Mouse (Mus musculus) forebrain, embryonic 14.5 days (tissue): Measurements from ENCODE around the gene Ccr10. TPM values are rescaled to one million over a fixed set of nuclear protein-coding genes. Genes with fewer than 3 reads are reported as not detected.

Experiments used
- ATAC-seq: fragments of 200-750 bp; cut with Nextera tagmentation; 2 replicates; pipeline ENCODE4 v1.8.0; 2017; ENCODE audit warnings: mild to moderate bottlenecking, moderate library complexity
- DNase-seq: peaks from one replicate; pipeline ENCODE4 v3.0.0-alpha.2; 2015; ENCODE audit warnings: low spot score
- H3K27ac ChIP-seq: fragments of 300-500 bp; sonication (generic); 2 replicates; pipeline ENCODE4 v1.5.1; 2014; ENCODE audit warnings: low read depth, mild to moderate bottlenecking, control low read depth, low read length, moderate library complexity
- H3K27me3 ChIP-seq: fragments of 300-500 bp; sonication (generic); replicated peaks from 2 replicates; pipeline ENCODE4 v1.6.1; 2014; ENCODE audit warnings: low read length, control low read depth, mixed read lengths; ENCODE audit not compliant: control insufficient read depth, insufficient read depth
- H3K36me3 ChIP-seq: fragments of 300-500 bp; sonication (generic); 2 replicates; pipeline ENCODE4 v1.6.1; 2014; ENCODE audit warnings: low read length, control low read depth; ENCODE audit not compliant: control insufficient read depth, insufficient read depth
- H3K4me1 ChIP-seq: fragments of 300-500 bp; sonication (generic); 2 replicates; pipeline ENCODE4 v1.6.1; 2014; ENCODE audit warnings: antibody characterized with exemption, low read length, control low read depth; ENCODE audit not compliant: control insufficient read depth, insufficient read depth
- H3K4me2 ChIP-seq: fragments of 300-500 bp; sonication (generic); 2 replicates; pipeline ENCODE4 v1.6.1; 2014; ENCODE audit warnings: mild to moderate bottlenecking, control low read depth, low read length
- H3K4me3 ChIP-seq: fragments of 300-500 bp; sonication (generic); 2 replicates; pipeline ENCODE4 v1.5.1; 2014; ENCODE audit warnings: low read depth, low read length, control low read depth
- H3K9ac ChIP-seq: fragments of 300-500 bp; sonication (generic); 2 replicates; pipeline ENCODE4 v1.6.1; 2014; ENCODE audit warnings: mild to moderate bottlenecking, low read length, control low read depth, moderate library complexity
- H3K9me3 ChIP-seq: fragments of 300-500 bp; sonication (generic); replicated peaks from 2 replicates; pipeline ENCODE4 v1.6.1; 2016; ENCODE audit warnings: low read length, control low read depth, mixed read lengths; ENCODE audit not compliant: control insufficient read depth
- WGBS: fragments of 180-500 bp; shearing (Covaris S2); extraction: QIAGEN DNeasy Blood & Tissue Kit; methylation state at CpG from one replicate; pipeline ENCODE4 v1.1.7; 2014; 5-methylcytosine and 5-hydroxymethylcytosine counted together
- polyA plus RNA-seq: library from polyadenylated mRNA; unstranded; fragments of >200 nt; fragmentation: Nextera tagmentation; extraction: Ambion mirVana; gene quantifications from 2 replicates; pipeline ENCODE4 v1.2.1, GENCODE M21; 2014

Ccr10 gene
- polyA plus RNA-seq, 1 experiment from 2014 or later: 0.10 TPM

DNA sequence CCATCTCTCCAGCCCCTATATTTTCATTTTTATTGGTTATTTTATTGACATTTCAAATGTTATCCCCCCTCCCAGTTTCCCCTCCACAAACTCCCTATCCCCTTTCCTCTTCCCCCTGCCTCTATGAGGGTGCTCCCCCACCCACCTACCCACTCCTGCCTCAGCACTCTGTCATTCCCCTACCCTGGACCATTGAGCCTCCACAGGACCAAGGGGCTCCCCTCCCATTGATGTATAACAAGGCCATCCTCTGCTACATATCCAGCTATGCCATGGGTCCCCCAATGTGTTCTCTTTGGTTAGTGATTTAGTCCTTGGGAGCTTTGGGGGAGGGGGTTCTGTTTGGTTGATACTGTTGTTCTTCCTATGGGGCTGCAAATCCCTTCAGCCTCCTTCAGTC is 20.6 kb downstream of the Ccr10 start:
- Histone ChIP-seq H3K4me3 (no peak overlapping the region), H3K9ac (no peak overlapping the region), H3K27me3 (no peaks in the 10 kb centered on the region), H3K36me3 (no peaks in the 10 kb centered on the region), H3K27ac (no peak overlapping the region), H3K4me2 (no peak overlapping the region), H3K9me3 (no peaks in the 10 kb centered on the region), H3K4me1 (no peaks in the 10 kb centered on the region; the same call in 1 of the 2 replicates)
- ATAC-seq (no peak), DNase-seq (no peak)

DNA sequence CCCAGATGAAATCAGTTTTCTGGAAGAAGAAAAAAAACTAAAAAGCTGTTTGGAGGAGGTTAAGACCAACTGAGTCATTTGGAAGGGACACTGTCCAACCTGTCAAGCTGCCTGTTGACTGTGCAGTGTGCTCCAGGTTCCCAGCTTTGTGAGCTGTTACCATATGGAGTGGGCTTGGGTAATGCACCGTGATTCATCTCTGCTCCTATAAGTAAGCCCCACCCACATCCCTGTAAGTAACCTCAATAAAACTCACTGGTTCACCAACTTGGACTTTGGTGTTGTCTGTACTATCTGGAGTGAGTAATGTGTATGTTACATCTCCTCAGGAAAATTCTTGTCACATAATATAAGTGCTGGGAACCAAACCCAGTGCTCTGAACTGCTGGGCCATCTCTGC is 22.4 kb downstream of the Ccr10 start:
- H3K4me1 ChIP-seq: peaks cover 4% of the 10 kb centered on the region
- no peaks in the 10 kb centered on the region for H3K27me3 ChIP-seq
- H3K9me3 ChIP-seq: no peaks in the 10 kb centered on the region
- H3K9ac ChIP-seq: no peak overlapping the region
- DNase-seq (no peak), ATAC-seq (no peak)
- WGBS: 88% methylated on average over 1 of the region's 1 CpGs
- H3K36me3 ChIP-seq: no peaks in the 10 kb centered on the region
- H3K27ac ChIP-seq: no peak overlapping the region
- H3K4me3 ChIP-seq: no peak overlapping the region
- no peak overlapping the region for H3K4me2 ChIP-seq

DNA sequence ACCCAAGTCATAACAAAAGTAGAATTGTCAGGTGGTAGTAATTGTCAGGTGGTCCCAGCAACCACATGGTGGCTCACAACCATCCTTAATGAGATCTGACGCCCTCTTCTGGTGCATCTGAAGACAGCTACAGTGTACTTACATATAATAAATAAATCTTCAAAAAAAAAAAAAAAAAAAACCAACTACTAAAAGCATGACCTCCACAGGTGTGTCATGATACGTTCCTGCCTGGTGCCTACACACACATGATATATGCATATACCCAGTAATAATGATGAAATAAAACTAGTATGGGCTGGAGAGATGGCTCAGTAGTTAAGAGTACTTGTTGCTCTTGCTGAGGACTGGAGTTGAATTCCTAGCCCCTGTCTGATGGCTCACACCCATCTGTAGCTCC is 24.2 kb downstream of the Ccr10 start:
- Histone ChIP-seq H3K9me3 (no peaks in the 10 kb centered on the region), H3K27me3 (no peaks in the 10 kb centered on the region), H3K4me3 (no peak overlapping the region), H3K9ac (no peak overlapping the region), H3K4me1 (peaks cover 7% of the 10 kb centered on the region), H3K27ac (no peak overlapping the region), H3K4me2 (no peak overlapping the region), H3K36me3 (no peaks in the 10 kb centered on the region)
- DNase-seq (no peak), ATAC-seq (no peak)
- WGBS: 33% methylated on average over 2 of the region's 2 CpGs

DNA sequence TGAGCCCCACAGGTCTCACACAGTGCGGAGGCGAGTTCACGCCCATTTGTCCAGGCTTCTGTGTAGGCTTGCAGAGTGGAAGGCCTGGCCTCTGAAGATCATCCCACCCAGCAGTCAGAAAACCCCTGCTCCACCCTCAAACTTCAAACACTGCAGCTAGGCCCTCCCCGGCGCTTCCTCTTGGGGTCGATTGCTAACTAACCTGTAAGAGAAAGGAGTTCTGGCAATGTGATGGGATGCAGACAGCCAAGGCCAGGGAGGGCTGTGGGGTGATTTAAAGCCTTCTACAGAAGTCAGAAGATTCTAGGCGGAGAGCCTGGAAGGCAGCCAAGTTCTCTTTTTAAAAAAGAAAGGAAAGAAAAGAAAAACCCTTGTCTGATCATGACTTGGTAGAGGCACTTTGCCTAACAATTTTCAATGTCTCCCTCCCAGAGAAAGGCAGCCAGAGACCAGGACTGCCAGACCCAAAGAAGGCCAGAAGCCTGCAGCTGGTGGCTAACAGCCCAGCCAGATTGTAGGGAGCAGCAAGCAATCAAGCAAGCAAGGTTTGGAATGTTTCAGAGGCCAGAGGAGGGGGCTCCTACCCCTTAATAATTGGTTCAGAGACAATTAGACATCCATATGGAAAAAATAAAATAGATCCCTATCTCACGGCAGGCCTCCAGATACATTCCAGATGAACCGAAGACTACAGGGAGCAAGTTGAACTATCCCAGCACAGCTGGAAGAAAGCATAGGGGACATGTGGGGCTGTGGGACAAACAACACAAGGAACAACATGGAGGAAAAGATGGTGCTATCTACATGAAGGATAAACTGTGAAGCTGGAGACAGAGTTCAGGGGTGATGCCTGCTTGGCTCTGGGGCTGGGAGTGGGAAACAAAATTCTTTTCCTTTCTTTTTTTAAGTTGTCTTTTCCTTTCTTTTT is 25.8 kb downstream of the Ccr10 start:
- 48% methylated on average over 9 of the region's 9 CpGs for WGBS
- Histone ChIP-seq H3K9ac (peak overlapping the region; percentile 22; the same call in 1 of the 2 replicates), H3K27ac (peak overlapping the region; percentile 14; the same call in 1 of the 2 replicates), H3K27me3 (no peaks in the 10 kb centered on the region), H3K4me3 (no peak overlapping the region), H3K4me2 (no peak overlapping the region), H3K4me1 (peaks cover 7% of the 10 kb centered on the region; the same call in 1 of the 2 replicates), H3K36me3 (no peaks in the 10 kb centered on the region), H3K9me3 (no peaks in the 10 kb centered on the region)
- DNase-seq (peak; percentile 45), ATAC-seq (no peak)

DNA sequence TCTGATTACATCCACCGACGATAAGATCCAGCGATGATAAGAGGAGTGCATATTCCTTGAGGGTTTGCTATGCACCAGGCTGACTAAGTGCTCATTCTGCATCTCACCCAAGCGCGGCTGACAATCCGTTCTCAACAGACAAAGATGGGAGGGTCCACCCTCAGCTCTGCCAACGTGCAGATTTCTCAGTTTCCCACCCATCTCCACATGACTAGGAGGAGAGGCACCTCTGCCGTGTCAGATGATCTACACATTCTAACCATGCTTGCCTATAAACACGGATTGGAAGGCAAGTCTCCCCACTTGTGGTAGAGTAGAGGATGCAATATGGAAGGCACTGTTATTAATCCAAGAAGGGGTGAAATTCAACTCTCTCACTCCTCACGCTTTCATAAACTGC is 26.5 kb downstream of the Ccr10 start:
- H3K4me2 ChIP-seq: no peak overlapping the region
- no peak overlapping the region for H3K9ac ChIP-seq
- ATAC-seq (no peak), DNase-seq (no peak)
- peaks cover 7% of the 10 kb centered on the region; the same call in 1 of the 2 replicates for H3K4me1 ChIP-seq
- H3K27ac ChIP-seq: no peak overlapping the region
- no peaks in the 10 kb centered on the region for H3K9me3 ChIP-seq
- no peaks in the 10 kb centered on the region for H3K27me3 ChIP-seq
- WGBS: 74% methylated on average over 10 of the region's 10 CpGs
- no peaks in the 10 kb centered on the region for H3K36me3 ChIP-seq
- no peak overlapping the region for H3K4me3 ChIP-seq

DNA sequence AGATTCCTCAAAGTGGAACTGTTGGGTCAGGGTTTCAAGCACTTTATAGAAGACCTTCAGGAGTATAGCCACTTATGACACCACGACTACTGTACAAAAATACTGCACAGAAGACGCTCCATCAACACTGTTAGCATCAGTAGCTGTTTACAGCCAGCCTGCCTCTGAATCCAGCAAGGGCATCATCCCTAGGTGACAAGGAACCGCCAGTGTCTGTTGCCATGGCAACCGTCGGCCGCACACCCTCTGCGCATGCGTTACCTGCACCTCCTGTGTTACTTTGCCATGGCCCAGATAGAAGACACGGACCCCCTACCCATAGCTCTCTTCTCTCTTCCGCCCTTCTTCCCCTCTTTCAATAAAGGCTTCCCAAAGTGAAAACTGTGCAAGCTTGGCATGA is 28.9 kb downstream of the Ccr10 start:
- DNase-seq (peak; percentile 81), ATAC-seq (0 out of 2 replicates have a peak, but pooled peaks have one; percentile 29)
- Histone ChIP-seq H3K4me2 (no peak overlapping the region; the same call in 1 of the 2 replicates), H3K27me3 (no peaks in the 10 kb centered on the region), H3K4me3 (no peak overlapping the region), H3K4me1 (peaks cover 7% of the 10 kb centered on the region; the same call in 1 of the 2 replicates), H3K27ac (no peak overlapping the region; the same call in 1 of the 2 replicates), H3K9ac (no peak overlapping the region), H3K9me3 (no peaks in the 10 kb centered on the region), H3K36me3 (no peaks in the 10 kb centered on the region)
- 13% methylated on average over 10 of the region's 10 CpGs for WGBS

DNA sequence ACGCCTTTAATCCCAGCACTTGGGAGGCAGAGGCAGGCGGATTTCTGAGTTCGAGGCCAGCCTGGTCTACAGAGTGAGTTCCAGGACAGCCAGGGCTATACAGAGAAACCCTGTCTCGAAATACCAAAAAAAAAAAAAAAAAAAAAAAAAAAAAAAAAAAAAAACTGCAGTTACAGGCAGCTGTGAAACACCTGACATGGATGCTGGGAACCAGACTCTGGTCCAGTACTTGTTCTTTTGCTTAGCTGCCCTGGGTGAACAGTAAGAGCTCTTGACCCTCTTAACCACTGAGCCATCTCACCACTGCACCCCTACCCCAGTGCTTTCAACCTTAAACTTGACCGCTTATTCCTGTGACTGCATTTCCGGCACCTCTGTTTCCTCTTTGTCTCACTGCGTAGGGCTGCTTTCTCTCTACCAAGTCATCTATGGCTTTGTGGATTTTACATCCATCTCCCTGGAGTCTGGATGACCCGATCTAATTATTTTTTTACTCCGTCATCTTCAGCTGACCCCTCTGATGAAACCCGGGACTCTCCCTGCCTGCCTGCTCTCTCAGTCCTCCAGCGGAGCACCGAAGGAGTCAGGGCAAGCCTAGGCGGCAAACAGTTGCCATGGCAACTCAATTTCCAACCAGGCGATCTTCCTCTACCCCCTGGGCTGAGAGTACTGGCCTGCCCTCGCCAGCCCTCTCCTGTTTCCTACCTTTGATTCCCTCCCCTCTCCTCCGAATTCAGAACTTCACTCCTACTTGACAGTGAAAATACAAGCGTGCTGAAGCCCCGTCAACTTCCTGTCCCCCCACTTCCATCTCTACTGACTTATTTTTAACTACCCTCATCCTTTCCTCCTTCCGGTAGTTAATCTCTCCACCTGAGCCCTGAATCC is 31.7 kb downstream of the Ccr10 start:
- peak; percentile 75 for DNase-seq
- ATAC-seq: peak; percentile 52; the same call in 1 of the 2 replicates

DNA sequence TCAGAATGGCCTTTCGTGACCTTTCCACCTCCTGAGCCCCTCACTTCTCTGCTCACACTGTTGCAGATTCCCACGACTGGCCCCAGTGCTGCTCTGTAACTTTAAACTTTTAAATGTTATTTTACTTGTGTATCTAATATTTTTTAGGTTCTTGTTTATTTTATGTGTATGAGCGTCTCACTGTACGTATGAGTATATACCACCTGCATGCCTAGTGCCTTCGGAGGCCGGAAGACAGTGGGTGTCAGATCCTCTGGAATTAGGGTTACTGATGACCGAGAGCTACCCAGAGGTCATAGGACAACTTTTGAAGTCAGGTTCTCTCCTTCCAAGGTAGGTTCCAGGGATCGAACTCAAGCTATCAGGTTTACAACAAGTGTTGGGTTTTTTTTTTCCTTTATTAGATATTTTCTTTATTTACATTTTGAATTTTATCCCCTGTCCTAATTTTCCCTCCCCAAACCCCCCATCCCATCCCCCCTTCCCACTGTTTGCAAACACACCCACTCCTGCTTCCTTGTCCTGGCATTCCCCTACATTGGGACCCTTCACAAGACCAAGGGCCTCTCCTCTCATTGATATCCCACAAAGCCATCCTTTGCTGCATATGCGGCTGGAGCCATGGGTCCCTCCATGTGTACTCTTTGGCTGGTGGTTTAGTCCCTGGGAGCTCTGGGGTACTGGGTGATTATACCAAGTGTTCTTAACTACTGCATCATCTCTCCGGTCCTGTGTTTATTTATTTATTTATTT is 32.9 kb downstream of the Ccr10 start:
- Histone ChIP-seq H3K4me3 (no peak overlapping the region), H3K4me1 (peaks cover 10% of the 10 kb centered on the region), H3K36me3 (no peaks in the 10 kb centered on the region), H3K9me3 (no peaks in the 10 kb centered on the region), H3K9ac (no peak overlapping the region), H3K27ac (no peak overlapping the region), H3K4me2 (no peak overlapping the region), H3K27me3 (no peaks in the 10 kb centered on the region)
- no peak for ATAC-seq
- no peak for DNase-seq
- WGBS: 90% methylated on average over 10 of the region's 10 CpGs

More for the DNA sequence above, 31.7 kb downstream of the Ccr10 start:
- 20% methylated on average over 18 of the region's 19 CpGs for WGBS
- H3K9me3 ChIP-seq: no peaks in the 10 kb centered on the region
- peak overlapping the region; percentile 60 for H3K27ac ChIP-seq
- H3K27me3 ChIP-seq: no peaks in the 10 kb centered on the region
- H3K4me2 ChIP-seq: peak overlapping the region; percentile 40
- H3K9ac ChIP-seq: peak overlapping the region; percentile 48; the same call in 1 of the 2 replicates
- H3K4me3 ChIP-seq: peak overlapping the region; percentile 14; the same call in 1 of the 2 replicates
- H3K36me3 ChIP-seq: no peaks in the 10 kb centered on the region
- H3K4me1 ChIP-seq: peaks cover 10% of the 10 kb centered on the region
